19 mouse cellular contexts compared by ENCODE assay signal in the genomic region with DNA sequence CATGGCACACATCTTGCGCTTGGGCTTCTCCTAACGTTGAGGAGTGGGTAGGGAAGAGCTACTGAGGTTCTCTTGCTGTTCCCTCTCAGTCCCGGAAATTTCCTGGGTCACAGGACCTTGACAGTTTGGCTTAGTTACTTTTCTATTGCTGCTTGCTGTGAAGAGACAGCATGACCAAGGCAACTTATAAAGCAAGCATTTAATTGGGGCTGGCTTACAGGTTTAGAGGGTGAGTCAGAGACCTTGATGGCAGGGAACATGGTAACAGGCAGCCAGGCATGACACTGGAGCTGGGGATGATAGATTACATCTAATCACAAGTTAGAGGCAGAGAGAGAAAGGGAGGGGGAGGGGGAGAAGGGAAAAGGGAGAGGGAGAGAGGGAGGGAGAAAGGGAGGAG. TPM values are rescaled to one million over a fixed set of nuclear protein-coding genes. Genes with fewer than 3 reads are reported as not detected.
DNase-seq lines count a peak whose midpoint lies in the region.
"Had no signal": no experiment of that assay in that cellular context is flagged by ENCODE, and none has a peak within 500 bp of the region (broad histone marks: within the 10 kb centered on the region; RNA-seq: fewer than 3 reads in every experiment).

No protein-coding gene starts in this region.

- H3K27ac ChIP-seq in heart, embryonic 10.5 days, result no peak overlapping the region
- H3K27ac ChIP-seq: embryonic facial prominence, embryonic 12.5 days; forebrain, embryonic 15.5 days; heart, embryonic 15.5 days; hindbrain, embryonic 10.5 days; hindbrain, embryonic 14.5 days had no signal

- intact Hi-C loops in heart, postnatal 25 days (cut with DNase I), result no loop called here

- 83% methylated on average over 3 of the region's 3 CpGs for WGBS in heart, embryonic 10.5 days

- H3K36me3 ChIP-seq in heart, embryonic 10.5 days, result 0 out of 2 replicates have a peak, but pooled peaks cover 2% of the 10 kb centered on the region
- H3K36me3 ChIP-seq: embryonic facial prominence, embryonic 12.5 days; forebrain, embryonic 15.5 days; heart, embryonic 15.5 days; hindbrain, embryonic 10.5 days had no signal

- no peaks in the 10 kb centered on the region; the same call in 1 of the 2 replicates for H3K4me1 ChIP-seq in heart, embryonic 10.5 days
- H3K4me1 ChIP-seq: embryonic facial prominence, embryonic 12.5 days; hindbrain, embryonic 10.5 days had no signal

- H3K4me3 ChIP-seq in heart, embryonic 10.5 days, result no peak overlapping the region
- H3K4me3 ChIP-seq: embryonic facial prominence, embryonic 12.5 days; forebrain, embryonic 15.5 days; heart, embryonic 15.5 days; hindbrain, embryonic 10.5 days had no signal

- no peaks in the 10 kb centered on the region for H3K9me3 ChIP-seq in heart, embryonic 10.5 days
- H3K9me3 ChIP-seq: embryonic facial prominence, embryonic 12.5 days; forebrain, embryonic 15.5 days; heart, embryonic 15.5 days had no signal

- peak; percentile 71 to 85 for DNase-seq in adrenal gland, adult (ENCODE audit: inconsistent age in 2 of 2, low spot score in 1 of 2)
- DNase-seq in adrenal gland, adult 18-20 months (ENCODE audit: low spot score in 2 of 2), result no peak
- peak; percentile 50 for DNase-seq in heart, adult 11 months
- no peak for DNase-seq in heart, postnatal 25 days (ENCODE audit: low spot score)
- peak; percentile 52 for DNase-seq in 3T3-L1 (ENCODE audit: low read depth, low spot score)
- DNase-seq in adrenal gland, postnatal 10 days, result peak; percentile 42
- DNase-seq in ovary, adult 18-20 months (ENCODE audit: low spot score), result no peak
- DNase-seq in heart, embryonic 10.5 days (ENCODE audit: low spot score), result no peak
- DNase-seq: cerebellum, adult 2 months; cerebellum, postnatal 14 days; gastrocnemius, postnatal 25 days; heart, adult 18-20 months; heart, postnatal 14 days; kidney, adult 8-10 months had no signal

- no peaks in the 10 kb centered on the region for H3K27me3 ChIP-seq in heart, embryonic 10.5 days (ENCODE audit: insufficient read depth, poor library complexity, severe bottlenecking)
- H3K27me3 ChIP-seq: embryonic facial prominence, embryonic 12.5 days; forebrain, embryonic 15.5 days; heart, embryonic 15.5 days had no signal

RNA-seq across cellular contexts. Expression of a gene that starts 44.0 kb away (rescaled TPM):
- 100 to 1,000 TPM; 109 to 127 TPM for total RNA-seq in adrenal gland, adult 18-20 months (2021)
- 10 to 100 TPM; 46.4 to 47.0 TPM for total RNA-seq in heart, postnatal 25 days (2021)
- 10 to 100 TPM; 31.8 to 35.7 TPM for total RNA-seq in adrenal gland, postnatal 10 days (2021)
- polyA plus RNA-seq in heart, embryonic 10.5 days (2016; fragmentation: Nextera tagmentation; extraction: Ambion mirVana), result 22.8 and 24.5 TPM in 2 replicates

Comparison
In these comparisons a context has a peak if more than half of its experiments do, and no peak if none do; other contexts are left out.
1. DNase-seq: peak in adrenal gland, adult (2 of 2), heart, adult 11 months (single experiment), 3T3-L1 (single experiment) and adrenal gland, postnatal 10 days (single experiment); none in adrenal gland, adult 18-20 months (0 of 2), heart, postnatal 25 days (single experiment), ovary, adult 18-20 months (single experiment) and heart, embryonic 10.5 days (single experiment).